Mouse (Mus musculus): ENCODE data around the gene C330021F23Rik. TPM values are rescaled to one million over a fixed set of nuclear protein-coding genes. Genes with fewer than 3 reads are reported as not detected.
A peak's percentile ranks its signal among the peaks of the same experiment; 100 is the strongest.

C330021F23Rik gene
- polyA plus RNA-seq (2016; fragmentation: Nextera tagmentation; extraction: Ambion mirVana), result 0.69 and 0.74 TPM in 2 replicates

DNA sequence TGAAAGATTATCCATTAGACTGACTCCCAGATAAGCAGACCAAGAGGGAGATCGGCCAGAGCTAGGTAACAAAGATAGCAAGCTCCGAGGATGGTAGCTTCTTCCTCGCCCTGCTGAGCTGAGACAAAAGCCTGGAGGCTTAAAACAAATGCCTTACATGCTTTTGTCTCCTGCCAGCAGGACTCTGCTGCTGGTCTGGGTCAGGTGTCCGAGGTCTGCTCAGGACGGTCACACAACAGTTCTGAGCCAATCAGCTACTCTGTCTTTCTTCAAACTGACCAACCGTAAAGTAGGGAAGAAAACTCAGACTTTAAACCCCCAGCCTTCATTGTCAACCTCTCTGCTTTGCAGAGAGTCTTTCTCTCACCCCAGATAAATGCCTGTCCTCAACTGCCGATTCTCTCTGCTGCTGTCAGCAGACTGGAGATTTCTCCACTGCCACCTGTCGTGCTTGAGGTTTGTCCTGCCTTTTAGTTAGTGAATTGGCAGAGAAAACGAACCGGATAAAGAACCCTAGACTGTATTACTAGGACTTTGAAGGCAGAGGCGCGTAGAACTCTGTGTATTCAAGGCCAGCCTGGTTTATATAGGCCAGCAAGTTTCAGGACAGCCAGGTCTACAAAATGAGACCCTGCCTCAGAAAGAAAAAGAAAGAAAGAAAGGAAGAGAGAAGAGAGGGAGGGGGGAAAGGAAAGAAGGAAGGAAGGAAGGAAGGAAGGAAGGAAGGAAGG lies at the start of gene C330021F23Rik:
Gene C330021F23Rik, plus strand, starts transcription at position 350 of the 731 bp plus-strand sequence.
- 0 out of 2 replicates have a peak within 1 kb of the TSS, but pooled peaks have one; percentile 4 for H3K27ac ChIP-seq
- 0 out of 2 replicates have a peak, but pooled peaks cover 3% of the 10 kb centered on the region for H3K4me1 ChIP-seq (replicated peaks)
- peak within 1 kb of the TSS; percentile 43 for H3K4me2 ChIP-seq
- no peak for ATAC-seq (ENCODE audit: insufficient number of reproducible peaks, insufficient read depth, low FRiP score, low TSS enrichment, low read depth)
- H3K4me3 ChIP-seq (replicated peaks), result peak within 1 kb of the TSS; percentile 20
- H3K9ac ChIP-seq (replicated peaks), result no peak within 1 kb of the TSS; the same call in 1 of the 2 replicates
- H3K9me3 ChIP-seq, result no peaks in the 10 kb centered on the region
- no peaks in the 10 kb centered on the region for H3K36me3 ChIP-seq
- H3K27me3 ChIP-seq, result no peaks in the 10 kb centered on the region
- 5% methylated on average over 12 of the region's 12 CpGs for WGBS

DNA sequence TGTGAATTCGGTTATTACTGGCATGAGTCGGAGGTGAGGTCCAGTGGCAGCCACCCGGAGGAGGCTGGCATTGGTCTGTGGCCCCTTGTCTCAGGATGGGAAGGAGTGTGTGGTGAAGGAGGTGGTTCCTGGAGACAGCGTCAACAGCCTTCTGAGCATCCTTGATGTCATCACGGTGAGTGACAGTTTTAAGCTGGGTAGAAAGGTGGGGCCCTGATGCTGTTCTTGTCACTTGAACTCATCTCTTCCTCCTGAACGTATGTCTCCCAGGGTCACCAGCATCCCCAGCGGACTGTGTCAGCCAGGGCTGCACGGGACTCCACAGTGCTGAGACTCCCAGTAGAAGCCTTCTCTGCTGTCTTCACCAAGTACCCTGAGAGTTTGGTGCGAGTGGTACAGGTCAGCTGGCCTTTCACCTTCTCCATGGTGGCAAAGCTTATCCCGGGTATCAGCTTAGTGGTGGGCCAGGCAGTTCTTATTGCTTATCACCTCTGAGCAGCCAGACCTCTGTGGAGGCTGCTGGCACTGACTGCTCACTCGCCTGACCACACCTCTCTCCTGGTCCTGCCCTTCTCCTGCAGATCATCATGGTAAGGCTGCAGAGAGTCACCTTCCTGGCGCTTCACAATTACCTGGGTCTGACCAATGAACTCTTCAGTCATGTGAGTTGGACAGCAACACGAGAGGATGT lies 45.6 kb upstream of the C330021F23Rik start:
- H3K4me2 ChIP-seq, result no peak overlapping the region
- H3K9ac ChIP-seq (replicated peaks), result no peak overlapping the region
- WGBS, result 92% methylated on average over 13 of the region's 13 CpGs
- no peaks in the 10 kb centered on the region for H3K4me1 ChIP-seq (replicated peaks)
- no peaks in the 10 kb centered on the region for H3K27me3 ChIP-seq
- no peak overlapping the region for H3K4me3 ChIP-seq (replicated peaks)
- H3K36me3 ChIP-seq, result peaks cover 56% of the 10 kb centered on the region
- no peaks in the 10 kb centered on the region for H3K9me3 ChIP-seq
- ATAC-seq (ENCODE audit: insufficient number of reproducible peaks, insufficient read depth, low FRiP score, low TSS enrichment, low read depth), result no peak
- H3K27ac ChIP-seq, result no peak overlapping the region

DNA sequence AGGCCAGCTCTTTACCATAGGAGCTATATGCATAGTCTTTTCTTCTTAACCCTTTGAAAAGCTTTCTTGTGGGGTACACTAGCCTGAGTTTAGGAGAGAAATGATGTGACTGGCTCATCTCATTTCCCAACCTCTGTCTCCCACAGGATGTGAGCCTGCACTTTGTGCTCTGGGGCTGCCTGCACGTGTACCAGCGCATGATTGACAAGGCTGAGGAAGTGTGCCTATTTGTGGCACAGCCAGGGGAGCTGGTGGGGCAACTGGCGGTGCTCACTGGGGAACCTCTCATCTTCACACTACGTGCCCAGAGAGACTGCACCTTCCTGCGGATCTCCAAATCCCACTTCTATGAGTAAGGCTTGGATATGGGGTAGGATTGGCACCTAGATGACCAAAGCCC lies 37.0 kb upstream of the C330021F23Rik start:
- Histone ChIP-seq H3K9ac (replicated peaks) (no peak overlapping the region), H3K9me3 (no peaks in the 10 kb centered on the region), H3K4me1 (replicated peaks) (no peaks in the 10 kb centered on the region), H3K4me3 (replicated peaks) (no peak overlapping the region), H3K36me3 (peaks cover 43% of the 10 kb centered on the region), H3K27ac (no peak overlapping the region), H3K4me2 (no peak overlapping the region), H3K27me3 (no peaks in the 10 kb centered on the region)
- WGBS, result 88% methylated on average over 5 of the region's 5 CpGs
- no peak for ATAC-seq (ENCODE audit: insufficient number of reproducible peaks, insufficient read depth, low FRiP score, low TSS enrichment, low read depth)

- Histone ChIP-seq H3K27ac (no peak overlapping the region), H3K4me2 (no peak overlapping the region), H3K4me1 (replicated peaks) (no peaks in the 10 kb centered on the region), H3K9ac (replicated peaks) (no peak overlapping the region), H3K36me3 (peaks cover 44% of the 10 kb centered on the region), H3K4me3 (replicated peaks) (no peak overlapping the region), H3K9me3 (no peaks in the 10 kb centered on the region), H3K27me3 (no peaks in the 10 kb centered on the region)
- no peak for ATAC-seq (ENCODE audit: insufficient number of reproducible peaks, insufficient read depth, low FRiP score, low TSS enrichment, low read depth)
- WGBS, result 98% methylated on average over 18 of the region's 18 CpGs
These were observed 35.9 kb upstream of the C330021F23Rik start for GRCm38 (mm10) chr8:3531936-3532335.

- Histone ChIP-seq H3K4me1 (replicated peaks) (no peaks in the 10 kb centered on the region), H3K4me3 (replicated peaks) (no peak overlapping the region), H3K27ac (no peak overlapping the region), H3K4me2 (no peak overlapping the region), H3K9ac (replicated peaks) (no peak overlapping the region), H3K9me3 (no peaks in the 10 kb centered on the region), H3K27me3 (no peaks in the 10 kb centered on the region), H3K36me3 (peaks cover 77% of the 10 kb centered on the region)
- no peak for ATAC-seq (ENCODE audit: insufficient number of reproducible peaks, insufficient read depth, low FRiP score, low TSS enrichment, low read depth)
- 64% methylated on average over 15 of the region's 15 CpGs for WGBS
These were observed 31.5 kb upstream of the C330021F23Rik start for GRCm38 (mm10) chr8:3536053-3536841.

GRCm38 (mm10) chr8:3536940-3537339 lies 30.9 kb upstream of the C330021F23Rik start:
- Histone ChIP-seq H3K9me3 (no peaks in the 10 kb centered on the region), H3K27ac (no peak overlapping the region), H3K27me3 (no peaks in the 10 kb centered on the region), H3K4me3 (replicated peaks) (no peak overlapping the region), H3K4me1 (replicated peaks) (no peaks in the 10 kb centered on the region), H3K4me2 (no peak overlapping the region), H3K9ac (replicated peaks) (no peak overlapping the region), H3K36me3 (peaks cover 76% of the 10 kb centered on the region)
- WGBS, result 95% methylated on average over 9 of the region's 9 CpGs
- no peak for ATAC-seq (ENCODE audit: insufficient number of reproducible peaks, insufficient read depth, low FRiP score, low TSS enrichment, low read depth)

DNA sequence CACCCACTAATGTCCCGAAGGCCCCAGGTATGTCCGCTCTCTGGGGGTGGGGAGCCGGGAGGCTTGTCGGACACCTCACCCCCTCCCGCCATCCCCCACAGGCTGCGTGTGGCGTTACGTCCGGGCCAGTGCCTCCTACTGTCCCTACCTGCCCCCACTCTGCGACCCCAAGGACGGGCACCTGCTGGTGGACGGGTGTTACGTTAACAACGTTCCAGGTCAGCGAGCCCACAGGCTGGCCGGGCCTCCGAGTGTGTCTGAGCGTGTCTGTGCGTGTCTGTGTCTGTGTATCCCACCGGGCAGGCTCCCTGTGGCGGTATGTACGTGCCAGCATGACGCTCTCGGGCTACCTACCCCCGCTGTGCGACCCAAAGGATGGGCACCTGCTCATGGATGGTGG lies 30.1 kb upstream of the C330021F23Rik start:
- Histone ChIP-seq H3K9ac (replicated peaks) (no peak overlapping the region), H3K9me3 (no peaks in the 10 kb centered on the region), H3K27ac (no peak overlapping the region), H3K27me3 (no peaks in the 10 kb centered on the region), H3K4me1 (replicated peaks) (no peaks in the 10 kb centered on the region), H3K36me3 (peaks cover 75% of the 10 kb centered on the region), H3K4me2 (no peak overlapping the region), H3K4me3 (replicated peaks) (no peak overlapping the region)
- 91% methylated on average over 26 of the region's 26 CpGs for WGBS
- ATAC-seq (ENCODE audit: insufficient number of reproducible peaks, insufficient read depth, low FRiP score, low TSS enrichment, low read depth), result no peak

DNA sequence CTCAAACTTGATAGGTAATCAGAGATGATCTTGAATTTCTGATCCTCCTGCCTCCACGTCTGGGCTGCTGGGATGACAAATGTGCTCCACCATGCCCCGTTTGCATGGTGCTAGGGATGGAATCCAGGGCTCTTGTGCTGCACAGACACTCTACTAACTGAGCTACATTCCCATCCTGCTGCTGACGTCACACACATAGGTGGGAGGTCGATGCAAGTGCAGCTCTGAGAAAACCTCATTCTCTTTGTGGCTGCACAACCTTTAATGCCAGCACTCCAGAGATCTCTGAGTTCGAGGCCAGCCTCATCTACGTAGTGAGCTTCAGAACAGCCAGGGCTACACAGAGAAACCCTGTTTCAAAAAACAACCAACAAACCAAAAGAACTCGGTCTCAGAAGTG lies 28.6 kb upstream of the C330021F23Rik start:
- H3K27me3 ChIP-seq, result no peaks in the 10 kb centered on the region
- WGBS, result 84% methylated on average over 7 of the region's 7 CpGs
- no peak for ATAC-seq (ENCODE audit: insufficient number of reproducible peaks, insufficient read depth, low FRiP score, low TSS enrichment, low read depth)
- no peak overlapping the region for H3K4me2 ChIP-seq
- no peaks in the 10 kb centered on the region for H3K9me3 ChIP-seq
- H3K4me1 ChIP-seq (replicated peaks), result no peaks in the 10 kb centered on the region
- H3K36me3 ChIP-seq, result peaks cover 83% of the 10 kb centered on the region
- H3K9ac ChIP-seq (replicated peaks), result no peak overlapping the region
- no peak overlapping the region for H3K27ac ChIP-seq
- no peak overlapping the region for H3K4me3 ChIP-seq (replicated peaks)

GRCm38 (mm10) chr8:3540076-3540475 lies 27.7 kb upstream of the C330021F23Rik start:
- H3K4me3 ChIP-seq (replicated peaks), result no peak overlapping the region
- H3K9ac ChIP-seq (replicated peaks), result no peak overlapping the region
- H3K4me2 ChIP-seq, result no peak overlapping the region
- H3K27ac ChIP-seq, result no peak overlapping the region
- no peak for ATAC-seq (ENCODE audit: insufficient number of reproducible peaks, insufficient read depth, low FRiP score, low TSS enrichment, low read depth)
- H3K4me1 ChIP-seq (replicated peaks), result no peaks in the 10 kb centered on the region
- peaks cover 92% of the 10 kb centered on the region for H3K36me3 ChIP-seq
- no peaks in the 10 kb centered on the region for H3K9me3 ChIP-seq
- WGBS, result 94% methylated on average over 4 of the region's 4 CpGs
- H3K27me3 ChIP-seq, result no peaks in the 10 kb centered on the region

GRCm38 (mm10) chr8:3546511-3546910 lies 21.3 kb upstream of the C330021F23Rik start:
- Histone ChIP-seq H3K9ac (replicated peaks) (no peak overlapping the region), H3K27me3 (no peaks in the 10 kb centered on the region), H3K9me3 (no peaks in the 10 kb centered on the region), H3K36me3 (peaks cover 42% of the 10 kb centered on the region), H3K4me2 (no peak overlapping the region), H3K4me1 (replicated peaks) (no peaks in the 10 kb centered on the region), H3K27ac (no peak overlapping the region), H3K4me3 (replicated peaks) (no peak overlapping the region)
- ATAC-seq (ENCODE audit: insufficient number of reproducible peaks, insufficient read depth, low FRiP score, low TSS enrichment, low read depth), result no peak
- WGBS, result 89% methylated on average over 2 of the region's 2 CpGs

DNA sequence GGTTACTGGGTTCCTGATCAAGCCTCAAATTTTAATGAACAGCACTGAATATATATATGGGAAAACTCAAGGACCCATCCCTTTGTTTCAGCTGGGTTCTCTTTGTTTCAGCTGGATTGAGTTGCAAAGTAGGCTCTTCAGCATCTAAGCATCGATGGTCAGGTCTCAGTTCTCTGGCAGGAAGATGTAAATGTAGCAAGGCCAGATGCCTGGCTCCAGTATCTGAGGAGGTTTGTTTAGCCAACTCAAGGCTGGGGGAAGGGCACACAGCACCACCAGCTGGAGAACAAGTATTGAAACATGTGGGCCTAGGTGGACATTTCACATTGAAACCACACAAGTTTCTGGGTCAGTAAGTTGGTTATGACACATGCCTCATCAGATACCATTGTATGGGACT lies 15.6 kb upstream of the C330021F23Rik start:
- no peaks in the 10 kb centered on the region for H3K9me3 ChIP-seq
- H3K27me3 ChIP-seq, result no peaks in the 10 kb centered on the region
- H3K4me3 ChIP-seq (replicated peaks), result no peak overlapping the region
- no peak overlapping the region for H3K4me2 ChIP-seq
- H3K4me1 ChIP-seq (replicated peaks), result no peaks in the 10 kb centered on the region
- no peaks in the 10 kb centered on the region for H3K36me3 ChIP-seq
- ATAC-seq (ENCODE audit: insufficient number of reproducible peaks, insufficient read depth, low FRiP score, low TSS enrichment, low read depth), result no peak
- H3K9ac ChIP-seq (replicated peaks), result no peak overlapping the region
- no peak overlapping the region for H3K27ac ChIP-seq
- 86% methylated on average over 1 of the region's 1 CpGs for WGBS
